Mouse (Mus musculus) brain, embryonic 18.5 days (tissue): ENCODE data around the gene Mgat4b.

Experiments used
- DNase-seq: peaks from one replicate; pipeline ENCODE4 v3.0.0-alpha.2; 2012; ENCODE audit warnings: low read depth, low spot score

Mgat4b gene

DNA sequence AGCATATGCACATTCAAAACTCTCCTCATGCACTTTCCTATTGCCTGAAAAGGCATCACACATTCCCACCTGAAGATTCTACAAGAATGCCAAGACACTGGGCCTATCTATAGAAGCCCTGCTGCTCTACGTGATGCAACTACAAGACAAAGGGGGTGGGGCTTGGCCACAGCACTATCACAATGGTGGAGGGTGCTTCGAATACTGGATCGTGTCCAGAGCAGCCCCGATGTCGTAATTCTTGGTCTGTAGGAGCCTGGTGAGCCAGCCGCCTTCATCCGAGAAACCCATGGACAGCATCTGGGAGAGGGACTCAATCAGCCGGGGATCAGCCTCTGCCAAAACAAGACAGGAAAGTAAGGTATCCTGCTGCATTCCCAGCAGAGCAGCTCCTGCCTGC is 10.1 kb upstream of the Mgat4b start:
- DNase-seq = no peak

GRCm38 (mm10) chr11:50201590-50201989 is 9.1 kb upstream of the Mgat4b start:
- DNase-seq = no peak

GRCm38 (mm10) chr11:50203302-50203827 is 7.3 kb upstream of the Mgat4b start:
- DNase-seq = no peak

- DNase-seq = no peak
Measured at GRCm38 (mm10) chr11:50205434-50205833, 5.3 kb upstream of the Mgat4b start.

DNA sequence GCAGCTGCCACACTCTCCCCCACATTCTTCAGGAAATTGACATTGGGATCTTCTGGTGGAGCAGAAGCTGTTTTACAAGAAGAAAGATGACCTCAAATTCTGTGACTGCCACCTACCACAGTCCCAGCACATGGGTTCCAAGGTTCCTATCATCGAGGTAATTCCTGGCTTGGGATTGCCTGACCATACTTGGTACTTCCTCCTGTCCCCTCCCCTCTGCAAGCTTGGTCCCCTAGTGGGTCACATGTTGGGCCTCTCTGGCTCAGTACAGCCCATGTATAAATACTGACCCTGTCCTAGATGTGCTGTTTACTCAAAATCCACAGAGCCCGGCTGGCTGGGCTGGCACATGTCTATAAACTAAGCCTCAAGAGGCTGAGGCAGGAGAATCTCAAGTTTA is 4.7 kb upstream of the Mgat4b start:
- DNase-seq = no peak

DNA sequence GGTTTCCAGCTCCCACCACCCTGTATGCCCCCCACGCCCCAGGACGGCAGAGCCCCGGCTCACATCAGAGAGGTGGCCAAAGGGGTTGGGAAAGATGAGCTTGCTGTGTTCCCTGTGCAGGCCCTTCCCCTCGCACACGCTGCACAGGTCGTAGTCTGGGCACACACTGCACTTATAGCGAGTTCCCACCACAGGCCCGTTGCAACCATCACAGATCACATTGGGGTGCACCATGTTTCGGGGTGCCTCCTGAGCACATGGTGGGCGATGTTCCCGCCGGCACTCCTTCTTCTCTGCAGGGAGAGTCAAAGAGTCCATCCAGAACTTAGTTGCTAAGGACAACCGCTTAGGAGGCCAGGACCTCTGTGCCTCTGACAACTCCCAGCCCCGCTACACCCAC is 3.3 kb upstream of the Mgat4b start:
- DNase-seq = no peak

GRCm38 (mm10) chr11:50208039-50208438 is 2.7 kb upstream of the Mgat4b start:
- DNase-seq = no peak

GRCm38 (mm10) chr11:50210101-50210504 is 587 bp upstream of the Mgat4b start:
- DNase-seq = peak; percentile 87

GRCm38 (mm10) chr11:50211322-50212059 is 801 bp downstream of the Mgat4b start:
- no peak for DNase-seq

- DNase-seq = no peak
Measured at GRCm38 (mm10) chr11:50212060-50212739, 1.5 kb downstream of the Mgat4b start.

GRCm38 (mm10) chr11:50212848-50213758 is 2.4 kb downstream of the Mgat4b start:
- DNase-seq = no peak

- no peak for DNase-seq
Measured at GRCm38 (mm10) chr11:50214631-50215030, 3.9 kb downstream of the Mgat4b start.

GRCm38 (mm10) chr11:50215633-50216032 is 4.9 kb downstream of the Mgat4b start:
- no peak for DNase-seq

GRCm38 (mm10) chr11:50216724-50217366 is 6.2 kb downstream of the Mgat4b start:
- no peak for DNase-seq

- DNase-seq = no peak
Measured at GRCm38 (mm10) chr11:50217811-50218210, 7.1 kb downstream of the Mgat4b start.

DNA sequence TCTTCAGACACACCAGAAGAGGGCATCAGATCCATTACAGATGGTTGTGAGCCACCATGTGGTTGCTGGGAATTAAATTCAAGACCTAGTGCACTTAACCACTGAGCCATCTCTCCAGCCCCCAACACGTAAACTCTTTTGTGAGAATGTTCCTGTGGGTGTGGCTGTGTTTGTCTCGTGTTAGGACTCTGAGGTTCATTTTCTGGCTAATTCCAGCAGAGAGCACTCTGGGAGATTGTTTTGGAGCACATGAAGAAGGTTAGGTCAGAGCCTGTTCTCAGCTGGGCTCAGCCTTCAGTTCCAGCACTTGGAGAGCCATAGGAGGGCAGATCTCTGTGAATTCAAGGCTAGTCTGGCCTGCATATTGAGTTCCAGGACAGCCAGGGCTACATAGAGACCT is 9.1 kb downstream of the Mgat4b start:
- no peak for DNase-seq

DNA sequence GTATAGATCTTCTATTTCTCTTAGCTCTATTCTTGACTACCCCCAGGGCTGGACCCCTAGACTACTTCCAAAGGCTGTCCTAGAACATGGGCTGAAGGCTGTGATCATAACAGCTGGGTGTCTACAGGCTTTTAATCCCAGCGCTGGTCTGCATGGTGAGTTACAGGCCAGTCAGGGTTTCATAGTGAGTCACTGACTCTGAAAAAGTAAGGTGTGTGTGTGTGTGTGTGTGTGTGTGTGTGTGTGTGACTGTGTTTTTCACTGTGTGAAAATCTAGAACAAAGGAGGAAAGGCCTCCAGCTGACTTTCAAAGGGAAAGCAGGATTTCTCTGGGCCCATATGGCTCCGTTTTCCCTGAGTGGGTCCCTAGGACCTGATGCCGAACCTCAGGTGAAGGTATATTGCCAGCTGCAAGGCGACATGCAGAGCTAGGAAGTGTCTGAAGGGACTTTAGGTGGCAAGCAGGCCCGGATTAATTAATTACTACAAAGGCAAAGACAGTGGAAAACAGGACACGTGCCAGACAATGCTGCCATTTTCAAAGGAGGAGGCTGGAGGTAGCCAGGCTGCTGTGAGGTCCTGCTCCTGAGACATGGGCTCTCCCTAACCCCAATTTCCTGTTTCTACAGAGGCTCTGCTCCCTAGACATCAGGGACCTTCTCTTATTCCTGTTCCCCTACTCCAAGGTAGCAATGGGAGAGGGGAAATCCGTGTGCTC is 12.0 kb downstream of the Mgat4b start:
- DNase-seq = no peak

GRCm38 (mm10) chr11:50223783-50224662 is 13.3 kb downstream of the Mgat4b start:
- no peak for DNase-seq

DNA sequence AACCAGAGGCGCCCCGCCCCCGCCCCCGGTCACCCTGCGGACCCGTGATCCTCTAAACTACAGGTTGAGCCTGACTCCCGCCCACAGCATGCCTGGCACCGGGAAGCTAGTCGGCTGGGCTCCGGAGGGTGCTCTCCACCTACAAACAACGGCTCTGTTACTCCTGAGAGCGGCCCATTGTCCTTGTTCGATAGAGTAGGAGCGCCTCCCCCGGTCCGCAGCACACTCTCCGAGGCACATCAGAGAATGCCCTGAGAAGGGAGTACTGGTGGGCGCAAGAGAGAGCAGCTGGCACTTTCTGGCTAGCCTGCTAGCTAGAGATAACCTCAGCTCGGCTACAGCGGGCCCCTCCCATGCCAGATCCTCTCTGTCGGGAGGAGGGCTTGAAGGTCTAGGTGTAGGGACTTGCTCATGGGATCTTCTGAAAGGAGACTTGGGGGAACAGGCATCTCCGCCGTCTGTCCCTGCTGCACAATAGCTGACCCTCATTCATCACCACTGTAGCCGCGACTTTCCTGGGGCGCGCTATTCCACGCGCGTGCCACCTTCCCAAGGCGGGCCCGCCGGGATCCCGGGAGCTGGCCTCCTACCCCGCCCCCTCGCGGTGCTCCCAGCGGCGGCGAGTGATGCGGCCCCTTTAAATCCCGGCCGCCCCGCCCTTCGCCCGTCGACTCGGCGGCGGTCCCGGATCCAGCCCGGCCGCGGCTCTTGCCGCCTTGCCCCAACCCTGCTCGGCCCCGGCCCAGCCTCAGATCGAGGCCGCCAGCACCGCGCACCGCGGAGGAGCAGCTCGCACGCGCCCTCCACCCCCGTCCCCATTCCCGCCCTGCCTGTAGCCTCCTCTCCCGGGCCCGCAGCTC is 14.2 kb downstream of the Mgat4b start:
- peak; percentile 66 for DNase-seq
